Mouse (Mus musculus) gastrocnemius, adult 2 months (tissue): ENCODE data around the gene Gm6890. TPM values are rescaled to one million over a fixed set of nuclear protein-coding genes. Genes with fewer than 3 reads are reported as not detected.
"Not testable (repeated sequence)": the region's sequence is repeated elsewhere in the genome, so short reads cannot be mapped to it uniquely, and the experiment has no call there.

ENCODE experiments used
- DNase-seq: peaks from one replicate; pipeline ENCODE4 v3.0.0; 2022
- H3K27ac ChIP-seq: fragments of 200-600 bp; 2 replicates; pipeline ENCODE4 v1.8.1; 2022; ENCODE audit warnings: mild to moderate bottlenecking
- H3K4me3 ChIP-seq: fragments of 200-600 bp; 2 replicates; pipeline ENCODE4 v1.8.1; 2022; ENCODE audit warnings: mild to moderate bottlenecking, moderate library complexity
- CTCF ChIP-seq: fragments of 200-600 bp; IDR thresholded peaks from 2 replicates; pipeline ENCODE4 v1.8.1; 2022; ENCODE audit warnings: antibody characterized with exemption, mild to moderate bottlenecking, moderate library complexity
- intact Hi-C: fragments of 180-260 bp; cut with DNase I; formaldehyde crosslinking; loops from one replicate; pipeline ENCODE4 v1.15.1; 2025
- long read RNA-seq, 2 experiments: library from polyadenylated mRNA; stranded (forward); transcript quantifications; one replicate each; pipeline ENCODE4 v2.0.0; 2021
- total RNA-seq, 2 experiments: library from RNA; stranded (reverse); gene quantifications; 2 replicates each; pipeline ENCODE4 v1.2.3; 2021

Gene Gm6890
- total RNA-seq: not detected
- long read RNA-seq, experiment 1: 0 reads
- long read RNA-seq, experiment 2: 0 reads

DNA sequence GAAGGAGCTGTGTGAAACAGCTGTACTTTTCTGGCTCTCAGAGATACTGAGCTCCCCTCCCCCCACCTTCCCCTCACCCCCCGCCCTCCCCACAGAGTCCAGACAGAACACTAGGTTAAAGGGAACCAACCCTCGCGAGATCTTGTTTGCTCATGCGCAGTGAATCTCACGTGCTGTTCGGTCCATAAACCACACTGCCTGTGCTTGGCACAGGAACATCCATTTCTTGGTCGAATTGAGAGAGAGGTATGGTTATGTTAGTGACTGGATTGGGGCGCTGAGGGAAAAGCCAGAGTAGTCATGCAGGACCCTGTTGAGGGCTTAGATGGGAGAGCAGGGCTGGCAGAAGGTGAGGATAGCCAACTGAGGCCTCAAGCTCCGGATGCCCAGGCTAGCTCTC, at the start of gene Gm6890:
Gene Gm6890, plus strand, starts transcription at position 301 of the 400 bp plus-strand sequence.
- intact Hi-C loops, H3K27ac ChIP-seq, DNase-seq, H3K4me3 ChIP-seq: not testable (repeated sequence)

DNA sequence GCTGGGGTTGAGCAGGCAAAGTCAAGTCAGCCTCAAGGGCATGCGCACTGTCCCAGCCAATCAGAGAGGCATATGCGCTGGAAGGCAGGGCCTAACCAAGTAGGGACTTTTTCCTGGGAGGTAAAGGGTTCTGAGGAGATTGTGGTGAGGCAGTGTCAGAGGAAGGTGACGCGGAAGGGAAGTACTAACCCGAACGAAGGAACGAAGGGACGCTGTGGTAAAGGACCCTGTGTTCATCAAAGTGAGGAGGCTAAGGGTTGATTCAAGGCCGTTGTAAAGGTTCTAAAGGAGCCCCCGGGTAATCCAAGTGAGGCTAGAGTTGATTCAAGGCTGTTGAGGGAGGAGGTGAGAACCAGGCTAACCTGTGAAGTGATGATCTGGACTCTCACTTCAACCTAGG, 14.5 kb upstream of the Gm6890 start:
- DNase-seq, H3K4me3 ChIP-seq, H3K27ac ChIP-seq, intact Hi-C loops: not testable (repeated sequence)

DNA sequence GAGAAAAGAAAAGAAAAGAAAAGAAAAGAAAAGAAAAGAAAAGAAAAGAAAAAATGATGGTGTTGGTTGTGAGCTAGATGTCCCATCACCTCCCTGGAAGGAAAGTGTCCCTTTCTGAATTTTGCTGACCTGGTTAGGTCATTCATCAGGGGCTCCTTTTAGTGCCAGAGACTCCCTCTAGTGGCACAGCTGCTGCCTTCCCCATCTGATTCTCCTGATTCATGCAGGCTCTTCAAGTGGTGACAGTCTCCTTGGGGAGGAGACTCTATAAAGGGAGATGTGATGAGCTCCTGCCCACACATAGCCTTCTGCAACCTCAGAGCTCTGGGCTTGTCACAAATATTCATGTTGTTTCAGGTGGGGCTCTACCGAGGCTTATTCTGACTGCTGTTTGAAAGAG, 30.0 kb downstream of the Gm6890 start:
- intact Hi-C loops: loop anchor here (2.0 kb wide), 1 partner anchor 26 kb away; no protein-coding TSS in a partner anchor
- not testable (repeated sequence) for DNase-seq, H3K27ac ChIP-seq, H3K4me3 ChIP-seq
- TF ChIP-seq CTCF: peak; percentile 15

Other genes starting within 250 kb of the Gm6890 start
- not detected for gene Olfr1326-ps1, start 166.0 kb upstream of the Gm6890 start, total RNA-seq
- not detected for gene Olfr1325, start 148.2 kb upstream of the Gm6890 start, total RNA-seq
- not detected for gene Gm5640, start 95.3 kb upstream of the Gm6890 start, total RNA-seq
- not detected for gene Gm5936, start 96.3 kb downstream of the Gm6890 start, total RNA-seq